Mouse (Mus musculus): ENCODE data around the gene Bcl2. TPM values are rescaled to one million over a fixed set of nuclear protein-coding genes. Genes with fewer than 3 reads are reported as not detected.

The Bcl2 gene
- total and polyA plus RNA-seq, 3 experiments: 1.3 to 5.0 (median 3.5) TPM

GRCm38 (mm10) chr1:106550580-106550979 lies 163.5 kb downstream of the Bcl2 start:
- no peak overlapping the region for H3K9ac ChIP-seq (ENCODE audit: low read depth, low read length)
- 88% methylated on average over 3 of the region's 3 CpGs for WGBS
- H3K27ac ChIP-seq: no peak overlapping the region
- TF ChIP-seq EP300 (IDR thresholded peaks at IDR 0.05; ENCODE audit: insufficient read depth, low read depth, low read length): no peak
- TF ChIP-seq POLR2A (IDR thresholded peaks at IDR 0.05; ENCODE audit: insufficient read depth, low read depth, low read length): no peak
- no peak for TF ChIP-seq CTCF (IDR thresholded peaks at IDR 0.05)
- no peak overlapping the region for H3K4me3 ChIP-seq
- H3K4me1 ChIP-seq (ENCODE audit: control insufficient read depth, insufficient read depth, low read length): peaks cover 26% of the 10 kb centered on the region
- intact Hi-C loops (cut with DNase I): loop anchor here (5.0 kb wide), 1 partner anchor 37 kb away; no protein-coding TSS in a partner anchor
- DNase-seq: no peak
- H3K79me2 ChIP-seq (replicated peaks; ENCODE audit: control insufficient read depth, insufficient read depth, low read length): no peaks in the 10 kb centered on the region
- no peaks in the 10 kb centered on the region for H3K27me3 ChIP-seq (ENCODE audit: control insufficient read depth, insufficient read depth, low read length)
- H3K36me3 ChIP-seq (ENCODE audit: control insufficient read depth, insufficient read depth, low read length): peaks cover 2% of the 10 kb centered on the region

- Histone ChIP-seq H3K27me3 (ENCODE audit: control insufficient read depth, insufficient read depth, low read length) (no peaks in the 10 kb centered on the region), H3K4me3 (no peak overlapping the region), H3K4me1 (ENCODE audit: control insufficient read depth, insufficient read depth, low read length) (peaks cover 23% of the 10 kb centered on the region), H3K27ac (peak overlapping the region; percentile 66), H3K79me2 (replicated peaks; ENCODE audit: control insufficient read depth, insufficient read depth, low read length) (no peaks in the 10 kb centered on the region), H3K9ac (ENCODE audit: low read depth, low read length) (no peak overlapping the region), H3K36me3 (ENCODE audit: control insufficient read depth, insufficient read depth, low read length) (no peaks in the 10 kb centered on the region; the same call in none of the 2 replicates)
- TF ChIP-seq POLR2A (IDR thresholded peaks at IDR 0.05; ENCODE audit: insufficient read depth, low read depth, low read length) (no peak), EP300 (IDR thresholded peaks at IDR 0.05; ENCODE audit: insufficient read depth, low read depth, low read length) (peak; percentile 84), CTCF (IDR thresholded peaks at IDR 0.05) (no peak)
- DNase-seq: peak in 1 of 2 experiments; percentile 50
- WGBS: 44% methylated on average over 5 of the region's 5 CpGs
- intact Hi-C loops (cut with DNase I): loop anchor here (5.0 to 10.0 kb wide), 2 partner anchors 78 to 266 kb away; no protein-coding TSS in a partner anchor
Measured at GRCm38 (mm10) chr1:106549025-106549424, 165.0 kb downstream of the Bcl2 start.

GRCm38 (mm10) chr1:106544817-106545612 lies 169.1 kb downstream of the Bcl2 start:
- H3K27me3 ChIP-seq (ENCODE audit: control insufficient read depth, insufficient read depth, low read length): no peaks in the 10 kb centered on the region
- peaks cover 13% of the 10 kb centered on the region for H3K4me1 ChIP-seq (ENCODE audit: control insufficient read depth, insufficient read depth, low read length)
- intact Hi-C loops (cut with DNase I): loop anchor here (1.0 to 10.0 kb wide), 5 partner anchors 30 to 270 kb away; no protein-coding TSS in a partner anchor
- no peaks in the 10 kb centered on the region for H3K79me2 ChIP-seq (replicated peaks; ENCODE audit: control insufficient read depth, insufficient read depth, low read length)
- no peaks in the 10 kb centered on the region; the same call in 1 of the 2 replicates for H3K36me3 ChIP-seq (ENCODE audit: control insufficient read depth, insufficient read depth, low read length)
- 55% methylated on average over 6 of the region's 6 CpGs for WGBS
- TF ChIP-seq CTCF (IDR thresholded peaks at IDR 0.05): peak; percentile 80
- TF ChIP-seq EP300 (IDR thresholded peaks at IDR 0.05; ENCODE audit: insufficient read depth, low read depth, low read length): no peak
- H3K4me3 ChIP-seq: no peak overlapping the region
- H3K9ac ChIP-seq (ENCODE audit: low read depth, low read length): no peak overlapping the region
- peak; percentile 49 to 69 for DNase-seq
- no peak overlapping the region for H3K27ac ChIP-seq

- Histone ChIP-seq H3K4me3 (no peak overlapping the region), H3K27ac (no peak overlapping the region), H3K36me3 (ENCODE audit: control insufficient read depth, insufficient read depth, low read length) (no peaks in the 10 kb centered on the region), H3K27me3 (ENCODE audit: control insufficient read depth, insufficient read depth, low read length) (no peaks in the 10 kb centered on the region), H3K4me1 (ENCODE audit: control insufficient read depth, insufficient read depth, low read length) (peaks cover 2% of the 10 kb centered on the region), H3K9ac (ENCODE audit: low read depth, low read length) (no peak overlapping the region), H3K79me2 (replicated peaks; ENCODE audit: control insufficient read depth, insufficient read depth, low read length) (no peaks in the 10 kb centered on the region)
- TF ChIP-seq EP300 (IDR thresholded peaks at IDR 0.05; ENCODE audit: insufficient read depth, low read depth, low read length): 0 out of 2 replicates have a peak, but pooled peaks have one; percentile 24
- peak; percentile 76 for TF ChIP-seq CTCF (IDR thresholded peaks at IDR 0.05)
- no peak for TF ChIP-seq POLR2A (IDR thresholded peaks at IDR 0.05; ENCODE audit: insufficient read depth, low read depth, low read length)
- 44% methylated on average over 5 of the region's 5 CpGs for WGBS
- intact Hi-C loops (cut with DNase I): loop anchor here (5.0 to 10.0 kb wide), 2 partner anchors 195 to 272 kb away; no protein-coding TSS in a partner anchor
- peak; percentile 29 to 66 for DNase-seq
Measured at GRCm38 (mm10) chr1:106542731-106543130, 171.3 kb downstream of the Bcl2 start.

- WGBS: 95% methylated on average over 8 of the region's 8 CpGs
- H3K27ac ChIP-seq: no peak overlapping the region
- intact Hi-C loops (cut with DNase I): loop anchor here (5.0 to 10.0 kb wide), 2 partner anchors 195 to 273 kb away; no protein-coding TSS in a partner anchor
Measured at GRCm38 (mm10) chr1:106541851-106542250, 172.2 kb downstream of the Bcl2 start.

More at GRCm38 (mm10) chr1:106541851-106542250, 172.2 kb downstream of the Bcl2 start:
- DNase-seq: no peak
- no peaks in the 10 kb centered on the region for H3K36me3 ChIP-seq (ENCODE audit: control insufficient read depth, insufficient read depth, low read length)
- TF ChIP-seq CTCF (IDR thresholded peaks at IDR 0.05) (no peak), POLR2A (IDR thresholded peaks at IDR 0.05; ENCODE audit: insufficient read depth, low read depth, low read length) (no peak), EP300 (IDR thresholded peaks at IDR 0.05; ENCODE audit: insufficient read depth, low read depth, low read length) (no peak)
- no peaks in the 10 kb centered on the region for H3K27me3 ChIP-seq (ENCODE audit: control insufficient read depth, insufficient read depth, low read length)
- H3K9ac ChIP-seq (ENCODE audit: low read depth, low read length): no peak overlapping the region
- no peaks in the 10 kb centered on the region; the same call in 1 of the 2 replicates for H3K4me1 ChIP-seq (ENCODE audit: control insufficient read depth, insufficient read depth, low read length)
- no peaks in the 10 kb centered on the region for H3K79me2 ChIP-seq (replicated peaks; ENCODE audit: control insufficient read depth, insufficient read depth, low read length)
- no peak overlapping the region for H3K4me3 ChIP-seq

All from heart, adult 2 months (tissue).